Mouse (Mus musculus) brain, embryonic 18.5 days (tissue): ENCODE data around the gene Pax8.

Source experiments
- DNase-seq: peaks from one replicate; pipeline ENCODE4 v3.0.0-alpha.2; 2012; ENCODE audit warnings: low read depth, low spot score

Gene Pax8

GRCm38 (mm10) chr2:24475420-24475819 is at the start of gene Pax8:
Gene Pax8, minus strand, starts transcription at chr2:24475599.
- no peak for DNase-seq

GRCm38 (mm10) chr2:24521430-24522226 is 46.2 kb upstream of the Pax8 start:
- no peak for DNase-seq

- DNase-seq = no peak
Observed at GRCm38 (mm10) chr2:24520576-24521272, 45.3 kb upstream of the Pax8 start.

- DNase-seq = no peak
Observed at GRCm38 (mm10) chr2:24516946-24517345, 41.5 kb upstream of the Pax8 start.

GRCm38 (mm10) chr2:24507359-24507758 is 32.0 kb upstream of the Pax8 start:
- DNase-seq = no peak

- no peak for DNase-seq
Observed at GRCm38 (mm10) chr2:24502963-24503471, 27.6 kb upstream of the Pax8 start.

GRCm38 (mm10) chr2:24500921-24501320 is 25.5 kb upstream of the Pax8 start:
- DNase-seq = no peak

- DNase-seq = no peak
Observed at GRCm38 (mm10) chr2:24490564-24490963, 15.2 kb upstream of the Pax8 start.

- DNase-seq = no peak
Observed at GRCm38 (mm10) chr2:24488660-24489059, 13.3 kb upstream of the Pax8 start.

- no peak for DNase-seq
Observed at GRCm38 (mm10) chr2:24487056-24487825, 11.8 kb upstream of the Pax8 start.

- DNase-seq = no peak
Observed at GRCm38 (mm10) chr2:24485398-24485797, 10.0 kb upstream of the Pax8 start.

GRCm38 (mm10) chr2:24479906-24480305 is 4.5 kb upstream of the Pax8 start:
- no peak for DNase-seq

- no peak for DNase-seq
Observed at GRCm38 (mm10) chr2:24479151-24479550, 3.8 kb upstream of the Pax8 start.

GRCm38 (mm10) chr2:24478611-24479010 is 3.2 kb upstream of the Pax8 start:
- no peak for DNase-seq

- DNase-seq = no peak
Observed at GRCm38 (mm10) chr2:24474514-24475378, 653 bp downstream of the Pax8 start.

GRCm38 (mm10) chr2:24473641-24474511 is 1.5 kb downstream of the Pax8 start:
- DNase-seq = no peak

GRCm38 (mm10) chr2:24472677-24473076 is 2.7 kb downstream of the Pax8 start:
- DNase-seq = no peak

GRCm38 (mm10) chr2:24472111-24472510 is 3.3 kb downstream of the Pax8 start:
- DNase-seq = no peak

- DNase-seq = no peak
Observed at GRCm38 (mm10) chr2:24469102-24469501, 6.3 kb downstream of the Pax8 start.

GRCm38 (mm10) chr2:24468430-24468829 is 7.0 kb downstream of the Pax8 start:
- no peak for DNase-seq
